Mouse (Mus musculus) lung, adult 2 months (tissue): ENCODE measurements around the gene Ung.

Experiments
- CTCF ChIP-seq: fragments of 200-500 bp; IDR thresholded peaks from 2 replicates; pipeline ENCODE4 v1.5.1; 2011; ENCODE audit warnings: mild to moderate bottlenecking, low read length, control low read depth; ENCODE audit not compliant: insufficient read depth
- POLR2A ChIP-seq: fragments of 200-500 bp; IDR thresholded peaks from 2 replicates; pipeline ENCODE4 v1.6.1; 2011; ENCODE audit warnings: low read depth, mild to moderate bottlenecking, control low read depth, low read length, borderline replicate concordance; ENCODE audit errors: extremely low read depth

DNA sequence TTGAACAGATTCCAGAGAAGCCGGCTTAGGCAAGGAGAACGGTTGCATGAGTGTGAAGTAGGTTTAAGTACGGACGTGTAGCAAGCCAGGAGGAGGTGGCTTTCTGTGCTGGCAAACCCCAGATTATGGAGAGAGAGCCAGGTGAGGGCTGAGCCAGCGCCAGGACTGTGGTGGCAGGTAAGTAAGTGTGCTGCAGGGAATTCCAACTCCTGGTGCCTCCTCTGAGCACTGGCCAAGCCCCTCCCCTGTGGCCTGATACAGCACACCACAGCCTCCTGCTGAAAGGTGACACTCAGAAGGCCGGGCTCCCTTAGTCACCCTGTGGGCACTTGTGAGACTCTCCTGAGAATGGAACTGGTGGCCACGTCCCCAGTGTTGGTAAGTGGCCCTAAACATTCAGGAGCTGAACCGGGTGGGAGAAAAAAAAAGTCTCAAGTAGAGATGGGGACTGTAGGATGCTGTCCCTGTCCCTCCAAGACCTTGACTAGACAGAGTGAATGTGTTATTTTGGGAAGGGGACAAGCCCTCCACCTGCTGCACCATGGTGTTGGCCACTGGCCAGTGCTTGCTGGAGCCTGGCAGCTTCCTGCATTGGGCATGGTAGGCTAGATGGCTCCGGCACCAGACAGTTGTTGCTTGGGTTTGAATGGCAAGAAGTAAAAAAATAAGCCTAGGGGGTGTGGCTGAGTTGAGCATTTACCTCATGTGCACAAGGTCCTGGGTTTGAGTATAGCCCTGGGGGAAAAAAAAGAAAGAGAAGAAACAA, 25.2 kb downstream of the Ung start:
- TF ChIP-seq CTCF = no peak
- no peak for TF ChIP-seq POLR2A
